Mouse (Mus musculus) heart, embryonic 13.5 days (tissue): ENCODE measurements at regions not wholly inside any gene's neighbourhood (a gene's known extent, or its start where the extent isn't known, plus 50 kb on each side); places are given as distances from the start of the nearest gene placed in this dataset.

Experiments
- ATAC-seq: fragments of 200-750 bp; cut with Nextera tagmentation; 2 replicates; pipeline ENCODE4 v1.8.0; 2017; ENCODE audit warnings: moderate TSS enrichment; ENCODE audit not compliant: insufficient number of reproducible peaks, low FRiP score, low TSS enrichment; ENCODE audit errors: extremely low read depth
- H3K27ac ChIP-seq: fragments of 300-500 bp; sonication (generic); replicated peaks from 2 replicates; pipeline ENCODE4 v1.5.1; 2015; ENCODE audit warnings: moderate library complexity, mild to moderate bottlenecking, inconsistent platforms
- H3K27me3 ChIP-seq: fragments of 300-500 bp; sonication (generic); replicated peaks from 2 replicates; pipeline ENCODE4 v1.6.1; 2015; ENCODE audit warnings: mild to moderate bottlenecking, inconsistent platforms
- H3K36me3 ChIP-seq: fragments of 300-500 bp; sonication (generic); 2 replicates; pipeline ENCODE4 v1.6.1; 2015; ENCODE audit warnings: mild to moderate bottlenecking, inconsistent platforms
- H3K4me1 ChIP-seq: fragments of 300-500 bp; sonication (generic); 2 replicates; pipeline ENCODE4 v1.6.1; 2015; ENCODE audit warnings: inconsistent platforms
- H3K4me2 ChIP-seq: fragments of 300-500 bp; sonication (generic); 2 replicates; pipeline ENCODE4 v1.6.1; 2015; ENCODE audit warnings: inconsistent platforms, mild to moderate bottlenecking, moderate library complexity
- H3K4me3 ChIP-seq: fragments of 300-500 bp; sonication (generic); 2 replicates; pipeline ENCODE4 v1.5.1; 2015; ENCODE audit warnings: moderate library complexity, mild to moderate bottlenecking, inconsistent platforms
- H3K9ac ChIP-seq: fragments of 300-500 bp; sonication (generic); 2 replicates; pipeline ENCODE4 v1.6.1; 2015; ENCODE audit warnings: inconsistent platforms, mild to moderate bottlenecking, moderate library complexity
- H3K9me3 ChIP-seq: fragments of 300-500 bp; sonication (generic); 2 replicates; pipeline ENCODE4 v1.6.1; 2016; ENCODE audit warnings: inconsistent platforms
- whole genome bisulfite sequencing: fragments of 180-500 bp; shearing (Covaris S2); methylation state at CpG from one replicate; pipeline ENCODE4 v1.1.7; 2015; ENCODE audit warnings: mixed read lengths; 5-methylcytosine and 5-hydroxymethylcytosine counted together

DNA sequence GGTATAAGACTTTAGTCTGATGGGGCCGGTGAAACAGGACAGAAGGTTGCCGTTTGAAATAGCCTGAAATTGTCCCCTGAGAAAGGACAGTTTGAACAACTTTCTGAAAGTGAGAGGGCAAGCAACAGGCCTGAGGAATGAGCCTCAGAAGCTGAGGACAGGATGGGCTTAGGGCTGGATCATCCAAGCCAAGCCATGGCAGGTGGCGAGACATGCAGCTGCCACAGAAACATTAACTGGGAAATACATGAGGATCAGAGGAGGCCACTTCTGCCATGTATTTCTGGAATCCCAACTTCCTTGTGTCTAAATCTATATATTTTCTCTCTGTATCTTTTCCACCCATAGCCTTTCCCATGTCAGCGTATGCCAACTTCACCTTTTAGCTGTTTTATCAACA, 491.5 kb upstream of the Adamts16 start:
- Histone ChIP-seq H3K9me3 (no peaks in the 10 kb centered on the region), H3K9ac (no peak overlapping the region), H3K4me2 (no peak overlapping the region), H3K36me3 (no peaks in the 10 kb centered on the region), H3K4me3 (no peak overlapping the region), H3K4me1 (peaks cover 13% of the 10 kb centered on the region), H3K27ac (no peak overlapping the region), H3K27me3 (no peaks in the 10 kb centered on the region)
- WGBS = 84% methylated on average over 4 of the region's 4 CpGs
- no peak for ATAC-seq

DNA sequence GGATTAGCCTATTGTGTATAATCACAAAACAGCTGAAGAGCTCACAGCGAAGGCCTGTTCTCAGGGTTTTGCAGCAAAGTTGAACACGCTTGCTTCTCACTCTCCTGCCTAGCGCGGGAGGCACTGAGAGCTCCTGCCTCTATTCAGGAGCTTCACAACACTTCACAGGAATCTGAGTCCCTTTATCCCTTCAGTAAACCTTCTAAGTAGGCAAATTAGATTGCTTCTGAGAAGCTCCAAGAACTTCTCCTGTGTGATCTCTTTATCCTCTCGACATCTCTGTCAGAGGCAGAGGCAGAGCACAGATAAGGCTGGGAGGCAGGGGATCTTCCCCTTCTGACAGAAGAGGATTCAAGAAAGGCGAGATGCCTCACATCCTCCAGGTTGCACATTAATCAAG, 488.7 kb upstream of the Adamts16 start:
- WGBS = 31% methylated on average over 6 of the region's 6 CpGs
- Histone ChIP-seq H3K4me3 (no peak overlapping the region), H3K36me3 (no peaks in the 10 kb centered on the region), H3K27ac (no peak overlapping the region), H3K4me2 (no peak overlapping the region), H3K9ac (no peak overlapping the region), H3K27me3 (no peaks in the 10 kb centered on the region), H3K9me3 (no peaks in the 10 kb centered on the region), H3K4me1 (peaks cover 19% of the 10 kb centered on the region)
- no peak for ATAC-seq

DNA sequence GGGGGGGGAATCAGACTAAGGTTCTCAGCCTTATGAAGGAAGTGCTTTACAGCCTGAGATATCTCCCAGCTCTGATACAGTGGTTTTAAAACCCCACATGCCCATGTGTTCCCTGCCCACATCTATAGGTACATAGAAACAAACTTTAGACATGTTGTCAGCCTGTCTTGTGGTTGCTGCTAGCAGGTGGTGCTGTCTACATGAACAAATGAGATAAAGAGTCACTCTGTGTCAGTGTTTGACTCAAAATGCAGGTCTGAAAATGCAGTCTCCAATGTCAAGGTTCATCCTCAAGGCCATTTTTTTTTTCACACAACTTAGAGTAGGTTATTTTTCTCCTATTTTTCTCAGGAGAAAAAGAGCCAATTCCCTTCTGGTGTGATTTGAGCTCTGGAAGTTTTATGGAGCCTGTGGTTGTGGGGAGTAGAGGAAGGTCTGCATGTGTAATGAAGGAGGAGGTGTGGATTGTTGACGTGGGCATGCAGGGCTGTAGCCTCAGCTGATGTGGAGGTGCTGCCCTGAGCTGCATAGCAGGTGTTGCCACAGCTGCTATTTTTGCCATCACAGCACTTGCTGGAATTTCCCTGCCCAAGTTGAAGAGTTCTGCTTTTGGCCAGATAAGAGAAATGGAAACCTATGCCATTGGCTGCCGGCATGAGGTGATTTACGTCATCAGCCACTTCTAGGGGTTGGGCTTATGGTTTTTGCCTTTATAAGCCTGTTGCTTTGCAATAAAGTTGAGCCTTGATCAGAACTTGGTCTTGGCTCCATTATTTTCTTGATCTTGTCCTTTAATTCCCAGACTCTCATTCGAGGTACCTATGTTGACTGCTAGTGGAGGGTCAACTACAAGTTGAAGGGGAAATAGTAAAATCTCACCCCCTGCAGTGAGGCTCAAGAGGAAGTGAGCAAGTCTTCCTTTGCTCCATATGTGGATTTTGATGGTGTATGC, 486.5 kb upstream of the Adamts16 start:
- 39% methylated on average over 4 of the region's 4 CpGs for WGBS
- H3K27me3 ChIP-seq = no peaks in the 10 kb centered on the region

DNA sequence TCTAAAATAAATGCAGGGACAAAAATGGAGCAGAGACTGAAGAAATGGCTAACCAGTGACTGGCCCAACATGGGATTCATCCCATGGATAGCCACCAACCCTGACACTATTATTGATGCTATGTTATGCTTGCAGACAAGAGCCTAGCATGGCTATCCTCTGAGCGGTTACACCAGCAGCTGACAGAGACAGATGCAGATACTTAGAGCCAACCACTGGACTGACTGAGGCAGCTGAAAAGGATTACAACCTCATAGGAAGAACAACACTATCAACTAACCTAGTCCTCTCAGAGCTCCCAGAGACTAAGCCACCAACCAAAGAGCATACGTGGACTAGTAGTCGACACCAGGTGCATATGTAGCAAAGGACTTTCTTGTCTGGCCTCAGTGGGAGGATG, 478.9 kb upstream of the Adamts16 start:
- ATAC-seq = no peak
- WGBS = 79% methylated on average over 3 of the region's 3 CpGs

More for the DNA sequence above, 486.5 kb upstream of the Adamts16 start:
- Histone ChIP-seq H3K4me1 (peaks cover 19% of the 10 kb centered on the region), H3K9me3 (no peaks in the 10 kb centered on the region), H3K36me3 (no peaks in the 10 kb centered on the region), H3K27ac (peak overlapping the region; percentile 36; the same call in 1 of the 2 replicates), H3K9ac (no peak overlapping the region), H3K4me2 (no peak overlapping the region), H3K4me3 (no peak overlapping the region)
- no peak; the same call in 1 of the 2 replicates for ATAC-seq

DNA sequence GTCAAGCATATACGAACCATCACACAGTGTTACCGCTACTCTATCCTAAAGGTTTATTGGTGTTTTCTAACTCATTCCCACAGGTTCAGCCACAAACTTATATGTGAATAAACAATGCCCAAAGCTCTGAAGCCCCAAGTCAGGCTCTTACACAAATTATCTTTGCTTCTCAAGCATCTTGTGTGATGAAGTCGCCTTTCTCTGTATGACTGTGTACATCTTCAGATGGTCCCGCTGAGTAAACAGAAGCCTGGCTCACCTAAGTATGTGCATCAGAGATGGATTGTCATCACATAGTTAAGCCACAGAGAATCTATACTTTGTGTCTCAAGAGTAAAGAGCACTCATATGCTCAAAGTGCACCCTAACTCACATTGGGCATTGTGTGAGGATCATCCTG, 462.3 kb upstream of the Adamts16 start:
- Histone ChIP-seq H3K27me3 (no peaks in the 10 kb centered on the region), H3K4me2 (no peak overlapping the region), H3K9ac (no peak overlapping the region), H3K9me3 (no peaks in the 10 kb centered on the region), H3K4me1 (no peaks in the 10 kb centered on the region), H3K4me3 (no peak overlapping the region), H3K36me3 (no peaks in the 10 kb centered on the region), H3K27ac (no peak overlapping the region)
- no peak for ATAC-seq
- 81% methylated on average over 4 of the region's 4 CpGs for WGBS

More for the DNA sequence above, 478.9 kb upstream of the Adamts16 start:
- H3K36me3 ChIP-seq = no peaks in the 10 kb centered on the region
- H3K9me3 ChIP-seq = no peaks in the 10 kb centered on the region
- no peaks in the 10 kb centered on the region for H3K4me1 ChIP-seq
- no peaks in the 10 kb centered on the region for H3K27me3 ChIP-seq
- no peak overlapping the region for H3K4me3 ChIP-seq
- no peak overlapping the region for H3K27ac ChIP-seq
- no peak overlapping the region for H3K9ac ChIP-seq
- H3K4me2 ChIP-seq = no peak overlapping the region

DNA sequence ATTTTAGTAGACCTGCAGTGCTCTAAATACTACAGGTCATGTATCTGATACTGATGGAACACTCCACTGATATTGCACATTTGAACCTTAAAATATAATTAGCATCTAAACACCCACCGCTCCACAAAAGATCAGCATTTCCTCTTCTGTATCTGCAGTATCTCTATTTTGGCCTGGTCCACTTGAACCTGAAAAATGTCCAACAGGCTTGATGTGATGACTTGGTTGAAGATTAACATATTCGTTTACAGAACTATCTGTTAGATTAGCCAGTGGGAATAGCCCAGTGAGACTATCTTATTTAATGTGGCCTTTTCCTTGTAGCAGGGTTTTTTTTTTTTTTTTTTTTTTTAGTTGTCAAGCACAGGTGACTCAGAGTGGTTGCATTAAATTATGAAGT, 434.4 kb upstream of the Adamts16 start:
- Histone ChIP-seq H3K9me3 (0 out of 2 replicates have a peak, but pooled peaks cover 4% of the 10 kb centered on the region), H3K27me3 (no peaks in the 10 kb centered on the region), H3K4me1 (no peaks in the 10 kb centered on the region), H3K9ac (no peak overlapping the region), H3K4me3 (no peak overlapping the region), H3K27ac (no peak overlapping the region), H3K36me3 (no peaks in the 10 kb centered on the region), H3K4me2 (no peak overlapping the region)
- WGBS = 55% methylated on average over 2 of the region's 2 CpGs
- ATAC-seq = no peak

DNA sequence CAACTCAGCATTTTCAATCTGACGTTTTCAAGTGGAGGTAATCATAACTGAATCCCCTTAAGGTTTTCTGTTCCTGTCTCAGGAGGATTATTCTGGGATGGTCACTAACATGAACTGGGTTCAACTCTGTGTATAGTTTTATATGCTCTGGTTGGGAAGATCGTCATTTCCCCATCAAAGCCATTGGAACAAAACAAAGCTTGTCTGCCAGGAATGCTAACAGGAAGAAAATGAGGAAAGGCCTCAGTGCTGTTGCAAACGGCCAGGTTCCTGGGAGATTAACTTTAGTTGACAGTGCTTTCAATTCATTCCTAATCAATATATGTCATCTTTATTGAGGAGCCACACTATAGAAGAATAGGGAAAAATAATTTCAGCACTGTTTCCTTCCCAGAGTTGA, 432.5 kb upstream of the Adamts16 start:
- no peak overlapping the region for H3K9ac ChIP-seq
- no peaks in the 10 kb centered on the region for H3K36me3 ChIP-seq
- no peak overlapping the region for H3K27ac ChIP-seq
- H3K27me3 ChIP-seq = no peaks in the 10 kb centered on the region
- no peak overlapping the region for H3K4me3 ChIP-seq
- no peak overlapping the region for H3K4me2 ChIP-seq
- no peaks in the 10 kb centered on the region for H3K4me1 ChIP-seq
- WGBS = 59% methylated on average over 3 of the region's 3 CpGs
- no peaks in the 10 kb centered on the region for H3K9me3 ChIP-seq
- ATAC-seq = no peak

DNA sequence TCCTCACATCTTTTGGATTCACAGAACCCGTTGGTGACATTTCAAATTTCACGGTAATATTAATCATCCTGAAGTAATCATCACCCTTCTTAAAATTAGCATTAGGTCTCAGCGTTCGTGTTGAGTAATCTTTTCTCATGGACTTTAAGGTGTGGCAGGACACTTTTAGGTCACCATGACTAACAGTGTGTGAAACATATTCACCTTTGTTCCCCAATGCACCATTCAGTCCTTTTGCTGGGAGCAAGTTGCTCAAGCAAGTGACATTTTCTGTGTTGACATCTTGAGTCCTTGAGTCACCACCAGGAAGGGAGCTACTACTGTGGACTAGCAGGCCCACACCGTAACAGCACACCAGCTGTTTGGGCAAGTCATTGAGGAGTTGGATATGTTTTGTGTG, 431.9 kb upstream of the Adamts16 start:
- WGBS = 73% methylated on average over 5 of the region's 5 CpGs
- no peak for ATAC-seq

DNA sequence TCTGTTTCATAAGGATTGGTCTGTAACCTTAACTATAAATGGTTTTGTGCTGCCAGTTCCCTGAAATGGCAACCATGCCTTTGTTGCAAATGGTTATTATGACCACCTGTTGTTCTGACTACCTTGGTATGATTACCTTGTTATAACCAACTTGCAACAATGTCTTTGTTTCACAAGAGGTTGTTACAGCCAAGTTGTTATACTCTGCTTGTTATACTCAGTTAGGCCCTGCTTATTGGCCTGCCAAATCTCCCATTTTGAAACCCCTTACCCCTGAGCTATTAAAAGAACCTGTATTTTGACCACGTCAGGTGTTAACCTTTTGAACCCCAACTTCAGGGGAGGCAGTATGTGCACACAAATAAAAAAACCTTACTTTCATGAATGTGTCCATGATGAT, 431.5 kb upstream of the Adamts16 start:
- H3K4me3 ChIP-seq = no peak overlapping the region
- ATAC-seq = no peak
- H3K27ac ChIP-seq = no peak overlapping the region
- H3K9ac ChIP-seq = no peak overlapping the region
- H3K9me3 ChIP-seq = no peaks in the 10 kb centered on the region
- no peak overlapping the region for H3K4me2 ChIP-seq
- H3K36me3 ChIP-seq = no peaks in the 10 kb centered on the region
- H3K4me1 ChIP-seq = no peaks in the 10 kb centered on the region
- WGBS = 55% methylated on average over 1 of the region's 1 CpGs
- H3K27me3 ChIP-seq = no peaks in the 10 kb centered on the region

More for the DNA sequence above, 431.9 kb upstream of the Adamts16 start:
- Histone ChIP-seq H3K9me3 (no peaks in the 10 kb centered on the region), H3K4me3 (no peak overlapping the region), H3K27me3 (no peaks in the 10 kb centered on the region), H3K4me2 (no peak overlapping the region), H3K9ac (no peak overlapping the region), H3K27ac (no peak overlapping the region), H3K4me1 (no peaks in the 10 kb centered on the region), H3K36me3 (no peaks in the 10 kb centered on the region)

DNA sequence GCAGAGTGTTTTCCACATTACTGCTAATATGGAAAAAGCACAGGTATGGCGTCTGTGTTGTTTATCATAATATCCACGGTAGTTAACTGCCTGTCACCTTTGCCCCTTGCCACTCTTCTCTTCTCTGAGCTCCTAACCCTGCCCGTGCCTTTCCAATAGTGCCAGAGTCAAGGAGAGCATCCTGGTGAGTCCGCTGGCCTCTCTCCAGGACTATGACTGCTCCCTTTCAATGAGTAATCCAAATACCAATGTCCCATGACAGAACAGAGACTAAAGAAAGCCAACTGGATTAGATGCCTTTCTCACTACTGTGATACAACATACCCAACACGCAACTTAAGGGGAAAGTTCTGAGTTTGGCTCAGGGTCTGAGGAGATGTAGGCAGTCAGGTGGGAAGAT, 430.8 kb upstream of the Adamts16 start:
- ATAC-seq = no peak
- H3K36me3 ChIP-seq = no peaks in the 10 kb centered on the region
- H3K4me1 ChIP-seq = no peaks in the 10 kb centered on the region
- no peaks in the 10 kb centered on the region for H3K9me3 ChIP-seq
- 60% methylated on average over 5 of the region's 5 CpGs for WGBS
- H3K4me3 ChIP-seq = no peak overlapping the region
- H3K27ac ChIP-seq = no peak overlapping the region
- no peak overlapping the region for H3K9ac ChIP-seq
- no peaks in the 10 kb centered on the region for H3K27me3 ChIP-seq
- H3K4me2 ChIP-seq = no peak overlapping the region

DNA sequence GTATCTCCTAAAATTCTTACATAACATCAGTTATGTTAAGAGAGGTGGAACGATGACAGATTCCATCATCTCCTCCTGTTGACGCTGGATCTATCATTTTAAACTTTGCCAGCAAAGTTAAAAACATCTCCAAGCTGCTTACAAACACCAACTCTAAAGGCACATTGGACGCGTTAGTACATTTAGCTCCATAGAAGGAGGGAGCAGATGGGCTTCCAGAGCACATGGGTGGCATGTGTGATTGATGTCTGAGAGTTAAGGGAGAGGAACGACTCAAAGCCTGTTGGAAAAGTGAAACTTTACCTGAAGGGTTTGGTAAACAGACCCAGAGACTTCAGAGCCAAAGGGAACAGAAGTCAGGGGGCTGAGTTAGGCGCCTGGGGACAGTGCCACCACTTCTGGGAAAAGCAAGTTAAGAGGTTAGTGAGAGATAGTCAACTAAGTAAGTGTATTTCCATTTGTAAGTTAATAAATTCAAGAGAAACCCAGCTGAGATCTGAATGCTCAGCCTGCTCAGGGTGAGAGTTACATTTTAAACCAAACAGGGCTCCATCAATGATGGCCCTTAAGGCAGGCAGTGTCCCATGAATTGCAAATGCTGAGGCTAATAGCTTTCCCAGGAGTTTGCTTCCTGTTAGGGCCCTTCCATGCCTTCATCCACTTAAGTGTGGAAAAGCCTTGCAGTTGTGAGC, 430.3 kb upstream of the Adamts16 start:
- Histone ChIP-seq H3K36me3 (no peaks in the 10 kb centered on the region), H3K9me3 (no peaks in the 10 kb centered on the region), H3K4me3 (no peak overlapping the region), H3K27me3 (no peaks in the 10 kb centered on the region), H3K27ac (no peak overlapping the region), H3K9ac (no peak overlapping the region), H3K4me1 (no peaks in the 10 kb centered on the region), H3K4me2 (no peak overlapping the region)
- 66% methylated on average over 6 of the region's 6 CpGs for WGBS
- ATAC-seq = no peak
